Mouse (Mus musculus): ENCODE results near the gene Cpe. TPM values are rescaled to one million over a fixed set of nuclear protein-coding genes. Genes with fewer than 3 reads are reported as not detected.

Cpe gene
- polyA plus RNA-seq, 1 experiment from 2014 or later = 149 TPM

GRCm38 (mm10) chr8:64619661-64620060, 73.2 kb downstream of the Cpe start:
- H3K9me3 ChIP-seq (ENCODE audit: control insufficient read depth, low read depth, low read length) = no peaks in the 10 kb centered on the region
- 85% methylated on average over 8 of the region's 8 CpGs for WGBS
- H3K4me3 ChIP-seq (ENCODE audit: low read depth, low read length) = no peak overlapping the region
- no peak for ATAC-seq (ENCODE audit: insufficient number of reproducible peaks, insufficient read depth, low FRiP score, low read depth)
- H3K9ac ChIP-seq (replicated peaks; ENCODE audit: low read depth, low read length) = no peak overlapping the region
- no peaks in the 10 kb centered on the region for H3K27me3 ChIP-seq (ENCODE audit: control insufficient read depth, insufficient read depth, low read length)
- H3K4me2 ChIP-seq (replicated peaks; ENCODE audit: low read depth, low read length) = no peak overlapping the region
- H3K27ac ChIP-seq (ENCODE audit: low read length) = no peak overlapping the region
- H3K36me3 ChIP-seq (ENCODE audit: control insufficient read depth, insufficient read depth, low read length) = no peaks in the 10 kb centered on the region
- no peaks in the 10 kb centered on the region for H3K4me1 ChIP-seq (ENCODE audit: control insufficient read depth, insufficient read depth, low read length)

GRCm38 (mm10) chr8:64618618-64619017, 74.2 kb downstream of the Cpe start:
- H3K4me1 ChIP-seq (ENCODE audit: control insufficient read depth, insufficient read depth, low read length) = no peaks in the 10 kb centered on the region
- no peak overlapping the region for H3K4me2 ChIP-seq (replicated peaks; ENCODE audit: low read depth, low read length)
- ATAC-seq (ENCODE audit: insufficient number of reproducible peaks, insufficient read depth, low FRiP score, low read depth) = no peak
- H3K36me3 ChIP-seq (ENCODE audit: control insufficient read depth, insufficient read depth, low read length) = no peaks in the 10 kb centered on the region
- H3K27ac ChIP-seq (ENCODE audit: low read length) = no peak overlapping the region
- no peak overlapping the region for H3K9ac ChIP-seq (replicated peaks; ENCODE audit: low read depth, low read length)
- H3K9me3 ChIP-seq (ENCODE audit: control insufficient read depth, low read depth, low read length) = no peaks in the 10 kb centered on the region
- no peaks in the 10 kb centered on the region for H3K27me3 ChIP-seq (ENCODE audit: control insufficient read depth, insufficient read depth, low read length)
- 58% methylated on average over 11 of the region's 11 CpGs for WGBS
- no peak overlapping the region for H3K4me3 ChIP-seq (ENCODE audit: low read depth, low read length)

DNA sequence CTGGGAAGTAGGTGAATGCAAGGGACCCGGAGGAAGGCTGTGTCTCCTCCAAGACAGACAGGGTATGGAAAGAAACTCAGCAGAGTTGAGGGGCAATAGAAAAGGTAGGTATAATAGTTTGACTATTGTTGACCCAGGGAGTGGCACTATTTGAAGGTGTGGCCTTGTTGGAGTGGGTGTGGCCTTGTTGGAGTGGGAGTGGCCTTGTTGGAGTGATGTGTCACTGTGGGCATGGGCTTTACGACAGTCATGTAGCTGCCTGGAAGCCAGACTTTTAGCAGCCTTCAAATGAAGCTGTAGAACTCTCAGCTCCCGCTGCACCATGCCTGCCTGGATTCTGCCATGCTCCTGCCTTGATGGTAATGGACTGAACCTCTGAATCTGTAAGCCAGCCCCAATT, 76.3 kb downstream of the Cpe start:
- H3K36me3 ChIP-seq (ENCODE audit: control insufficient read depth, insufficient read depth, low read length) = no peaks in the 10 kb centered on the region
- H3K9ac ChIP-seq (replicated peaks; ENCODE audit: low read depth, low read length) = no peak overlapping the region
- no peaks in the 10 kb centered on the region for H3K4me1 ChIP-seq (ENCODE audit: control insufficient read depth, insufficient read depth, low read length)
- no peak overlapping the region for H3K27ac ChIP-seq (ENCODE audit: low read length)
- no peak overlapping the region for H3K4me3 ChIP-seq (ENCODE audit: low read depth, low read length)
- no peak overlapping the region for H3K4me2 ChIP-seq (replicated peaks; ENCODE audit: low read depth, low read length)
- peak; percentile 72 for ATAC-seq (ENCODE audit: insufficient number of reproducible peaks, insufficient read depth, low FRiP score, low read depth)
- WGBS = 87% methylated on average over 3 of the region's 3 CpGs
- H3K27me3 ChIP-seq (ENCODE audit: control insufficient read depth, insufficient read depth, low read length) = no peaks in the 10 kb centered on the region
- no peaks in the 10 kb centered on the region for H3K9me3 ChIP-seq (ENCODE audit: control insufficient read depth, low read depth, low read length)

DNA sequence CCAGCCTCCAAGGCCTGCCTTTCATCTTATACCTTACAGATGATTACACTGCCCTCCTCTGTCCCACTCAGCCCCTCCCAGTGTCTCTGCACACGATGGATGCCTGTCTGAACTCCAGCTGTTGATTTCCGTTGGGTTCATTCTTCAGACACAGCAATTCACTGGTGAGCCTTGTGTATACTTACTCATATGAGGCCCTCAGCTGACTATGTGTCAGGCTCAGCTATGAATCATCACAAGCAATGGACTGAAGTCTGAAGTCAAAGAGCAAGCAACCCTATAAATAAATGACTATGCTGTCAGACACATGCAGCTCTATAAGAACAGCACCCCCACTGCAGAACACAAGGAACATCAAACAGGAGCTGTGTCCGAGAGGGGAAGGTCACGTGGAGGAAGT, 77.4 kb downstream of the Cpe start:
- no peak for ATAC-seq (ENCODE audit: insufficient number of reproducible peaks, insufficient read depth, low FRiP score, low read depth)
- H3K9ac ChIP-seq (replicated peaks; ENCODE audit: low read depth, low read length) = no peak overlapping the region
- 66% methylated on average over 4 of the region's 4 CpGs for WGBS
- H3K4me1 ChIP-seq (ENCODE audit: control insufficient read depth, insufficient read depth, low read length) = no peaks in the 10 kb centered on the region
- no peak overlapping the region for H3K27ac ChIP-seq (ENCODE audit: low read length)
- no peaks in the 10 kb centered on the region for H3K9me3 ChIP-seq (ENCODE audit: control insufficient read depth, low read depth, low read length)
- no peaks in the 10 kb centered on the region for H3K36me3 ChIP-seq (ENCODE audit: control insufficient read depth, insufficient read depth, low read length)
- no peak overlapping the region for H3K4me3 ChIP-seq (ENCODE audit: low read depth, low read length)
- no peaks in the 10 kb centered on the region for H3K27me3 ChIP-seq (ENCODE audit: control insufficient read depth, insufficient read depth, low read length)
- H3K4me2 ChIP-seq (replicated peaks; ENCODE audit: low read depth, low read length) = no peak overlapping the region

DNA sequence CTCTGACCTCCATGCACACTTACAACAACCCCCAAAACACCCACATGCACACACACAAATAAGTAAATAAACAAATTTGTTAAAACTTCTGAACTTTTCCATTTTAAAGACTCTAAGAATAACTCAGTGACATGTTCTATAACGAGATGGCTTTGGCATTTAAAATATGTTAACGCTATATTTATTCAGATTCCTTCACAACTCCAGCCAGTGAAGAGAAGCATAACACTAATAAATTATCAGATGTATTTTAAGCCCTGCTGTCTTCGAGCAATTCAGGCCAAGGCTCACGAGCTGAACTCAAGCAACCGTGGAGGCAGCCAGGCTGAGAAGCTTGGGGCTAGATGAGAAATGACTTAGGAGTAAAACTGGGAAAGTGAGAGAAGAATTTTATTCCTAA, 79.2 kb downstream of the Cpe start:
- Histone ChIP-seq H3K4me1 (ENCODE audit: control insufficient read depth, insufficient read depth, low read length) (no peaks in the 10 kb centered on the region), H3K9me3 (ENCODE audit: control insufficient read depth, low read depth, low read length) (no peaks in the 10 kb centered on the region), H3K4me3 (ENCODE audit: low read depth, low read length) (no peak overlapping the region), H3K36me3 (ENCODE audit: control insufficient read depth, insufficient read depth, low read length) (no peaks in the 10 kb centered on the region), H3K27ac (ENCODE audit: low read length) (no peak overlapping the region), H3K27me3 (ENCODE audit: control insufficient read depth, insufficient read depth, low read length) (no peaks in the 10 kb centered on the region), H3K4me2 (replicated peaks; ENCODE audit: low read depth, low read length) (no peak overlapping the region), H3K9ac (replicated peaks; ENCODE audit: low read depth, low read length) (no peak overlapping the region)
- 55% methylated on average over 5 of the region's 5 CpGs for WGBS
- no peak for ATAC-seq (ENCODE audit: insufficient number of reproducible peaks, insufficient read depth, low FRiP score, low read depth)

GRCm38 (mm10) chr8:64611210-64611974, 81.5 kb downstream of the Cpe start:
- no peaks in the 10 kb centered on the region for H3K27me3 ChIP-seq (ENCODE audit: control insufficient read depth, insufficient read depth, low read length)
- no peaks in the 10 kb centered on the region for H3K9me3 ChIP-seq (ENCODE audit: control insufficient read depth, low read depth, low read length)
- no peaks in the 10 kb centered on the region for H3K4me1 ChIP-seq (ENCODE audit: control insufficient read depth, insufficient read depth, low read length)
- 69% methylated on average over 11 of the region's 11 CpGs for WGBS
- no peak for ATAC-seq (ENCODE audit: insufficient number of reproducible peaks, insufficient read depth, low FRiP score, low read depth)
- no peak overlapping the region for H3K4me3 ChIP-seq (ENCODE audit: low read depth, low read length)
- no peak overlapping the region for H3K27ac ChIP-seq (ENCODE audit: low read length)
- no peaks in the 10 kb centered on the region for H3K36me3 ChIP-seq (ENCODE audit: control insufficient read depth, insufficient read depth, low read length)
- no peak overlapping the region for H3K9ac ChIP-seq (replicated peaks; ENCODE audit: low read depth, low read length)
- no peak overlapping the region for H3K4me2 ChIP-seq (replicated peaks; ENCODE audit: low read depth, low read length)

GRCm38 (mm10) chr8:64608931-64609330, 83.9 kb downstream of the Cpe start:
- no peak overlapping the region for H3K4me3 ChIP-seq (ENCODE audit: low read depth, low read length)
- no peaks in the 10 kb centered on the region for H3K4me1 ChIP-seq (ENCODE audit: control insufficient read depth, insufficient read depth, low read length)
- H3K4me2 ChIP-seq (replicated peaks; ENCODE audit: low read depth, low read length) = no peak overlapping the region
- 91% methylated on average over 16 of the region's 16 CpGs for WGBS
- no peak for ATAC-seq (ENCODE audit: insufficient number of reproducible peaks, insufficient read depth, low FRiP score, low read depth)
- H3K9ac ChIP-seq (replicated peaks; ENCODE audit: low read depth, low read length) = no peak overlapping the region
- H3K9me3 ChIP-seq (ENCODE audit: control insufficient read depth, low read depth, low read length) = no peaks in the 10 kb centered on the region
- no peak overlapping the region for H3K27ac ChIP-seq (ENCODE audit: low read length)
- no peaks in the 10 kb centered on the region for H3K27me3 ChIP-seq (ENCODE audit: control insufficient read depth, insufficient read depth, low read length)
- H3K36me3 ChIP-seq (ENCODE audit: control insufficient read depth, insufficient read depth, low read length) = 0 out of 2 replicates have a peak, but pooled peaks cover 5% of the 10 kb centered on the region

- H3K27ac ChIP-seq (ENCODE audit: low read length) = no peak overlapping the region
- no peaks in the 10 kb centered on the region for H3K9me3 ChIP-seq (ENCODE audit: control insufficient read depth, low read depth, low read length)
- H3K27me3 ChIP-seq (ENCODE audit: control insufficient read depth, insufficient read depth, low read length) = no peaks in the 10 kb centered on the region
- H3K9ac ChIP-seq (replicated peaks; ENCODE audit: low read depth, low read length) = no peak overlapping the region
- H3K4me3 ChIP-seq (ENCODE audit: low read depth, low read length) = no peak overlapping the region
- no peak overlapping the region for H3K4me2 ChIP-seq (replicated peaks; ENCODE audit: low read depth, low read length)
- no peak for ATAC-seq (ENCODE audit: insufficient number of reproducible peaks, insufficient read depth, low FRiP score, low read depth)
- H3K4me1 ChIP-seq (ENCODE audit: control insufficient read depth, insufficient read depth, low read length) = no peaks in the 10 kb centered on the region
- 95% methylated on average over 5 of the region's 5 CpGs for WGBS
- H3K36me3 ChIP-seq (ENCODE audit: control insufficient read depth, insufficient read depth, low read length) = 0 out of 2 replicates have a peak, but pooled peaks cover 5% of the 10 kb centered on the region
Observed at GRCm38 (mm10) chr8:64606015-64606414, 86.8 kb downstream of the Cpe start.

- H3K27me3 ChIP-seq (ENCODE audit: control insufficient read depth, insufficient read depth, low read length) = no peaks in the 10 kb centered on the region
- no peak overlapping the region for H3K4me3 ChIP-seq (ENCODE audit: low read depth, low read length)
- H3K4me2 ChIP-seq (replicated peaks; ENCODE audit: low read depth, low read length) = no peak overlapping the region
- no peak overlapping the region for H3K27ac ChIP-seq (ENCODE audit: low read length)
- no peak overlapping the region for H3K9ac ChIP-seq (replicated peaks; ENCODE audit: low read depth, low read length)
- WGBS = 80% methylated on average over 4 of the region's 4 CpGs
- ATAC-seq (ENCODE audit: insufficient number of reproducible peaks, insufficient read depth, low FRiP score, low read depth) = no peak
- H3K9me3 ChIP-seq (ENCODE audit: control insufficient read depth, low read depth, low read length) = no peaks in the 10 kb centered on the region
- no peaks in the 10 kb centered on the region for H3K36me3 ChIP-seq (ENCODE audit: control insufficient read depth, insufficient read depth, low read length)
- H3K4me1 ChIP-seq (ENCODE audit: control insufficient read depth, insufficient read depth, low read length) = no peaks in the 10 kb centered on the region
Observed at GRCm38 (mm10) chr8:64598206-64598605, 94.6 kb downstream of the Cpe start.
